Mouse (Mus musculus) cortical plate, adult 2 months (tissue): ENCODE data around the gene Mcm9. TPM values are rescaled to one million over a fixed set of nuclear protein-coding genes. Genes with fewer than 3 reads are reported as not detected.
"Not testable (repeated sequence)": the region's sequence is repeated elsewhere in the genome, so short reads cannot be mapped to it uniquely, and the experiment has no call there.

Source experiments
- H3K27ac ChIP-seq: fragments of 200-500 bp; 2 replicates; pipeline ENCODE4 v1.5.1; 2012; ENCODE audit warnings: low read length, control low read depth, inconsistent platforms; ENCODE audit not compliant: insufficient read depth
- H3K4me1 ChIP-seq: fragments of 200-500 bp; 2 replicates; pipeline ENCODE4 v1.6.1; 2011; ENCODE audit warnings: low read length; ENCODE audit not compliant: control insufficient read depth, insufficient read depth
- H3K4me3 ChIP-seq: fragments of 200-500 bp; 2 replicates; pipeline ENCODE4 v1.5.1; 2011; ENCODE audit warnings: mild to moderate bottlenecking, low read length, control low read depth; ENCODE audit not compliant: insufficient read depth
- CTCF ChIP-seq: fragments of 200-500 bp; IDR thresholded peaks from 2 replicates; pipeline ENCODE4 v1.5.1; 2011; ENCODE audit warnings: mild to moderate bottlenecking, control low read depth, low read length; ENCODE audit not compliant: insufficient read depth; ENCODE audit errors: extremely low read depth
- POLR2A ChIP-seq: fragments of 200-500 bp; IDR thresholded peaks from 2 replicates; pipeline ENCODE4 v1.6.1; 2011; ENCODE audit warnings: mild to moderate bottlenecking, low read length, control low read depth; ENCODE audit not compliant: insufficient read depth; ENCODE audit errors: extremely low read depth
- polyA plus RNA-seq: library from polyadenylated mRNA; depleted of rRNA; stranded (reverse); fragments of >200 nt; gene quantifications from 2 replicates; pipeline ENCODE4 v1.2.3, GENCODE M21; 2012; rRNA removed

The Mcm9 gene
- polyA plus RNA-seq, 1 experiment, result 3.8 TPM

DNA sequence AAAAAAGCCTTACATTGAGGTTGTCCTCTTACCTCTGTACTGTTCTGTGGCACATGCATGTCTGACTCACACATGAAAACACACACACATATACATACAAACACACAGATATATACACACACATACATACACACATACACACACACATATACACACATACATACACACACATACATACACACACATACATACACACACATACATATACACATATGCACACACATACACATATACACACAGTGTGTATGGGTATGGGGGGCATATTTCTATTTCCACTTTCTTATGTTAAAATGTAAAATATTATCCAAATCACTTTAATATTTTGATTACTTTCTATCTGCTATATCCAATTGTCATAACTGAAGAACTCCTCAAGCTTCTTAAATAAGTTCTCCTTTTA lies 121.6 kb downstream of the Mcm9 start:
- no peaks in the 10 kb centered on the region for H3K4me1 ChIP-seq
- H3K4me3 ChIP-seq, result no peak overlapping the region
- no peak for TF ChIP-seq POLR2A
- TF ChIP-seq CTCF, result no peak
- no peak overlapping the region for H3K27ac ChIP-seq

DNA sequence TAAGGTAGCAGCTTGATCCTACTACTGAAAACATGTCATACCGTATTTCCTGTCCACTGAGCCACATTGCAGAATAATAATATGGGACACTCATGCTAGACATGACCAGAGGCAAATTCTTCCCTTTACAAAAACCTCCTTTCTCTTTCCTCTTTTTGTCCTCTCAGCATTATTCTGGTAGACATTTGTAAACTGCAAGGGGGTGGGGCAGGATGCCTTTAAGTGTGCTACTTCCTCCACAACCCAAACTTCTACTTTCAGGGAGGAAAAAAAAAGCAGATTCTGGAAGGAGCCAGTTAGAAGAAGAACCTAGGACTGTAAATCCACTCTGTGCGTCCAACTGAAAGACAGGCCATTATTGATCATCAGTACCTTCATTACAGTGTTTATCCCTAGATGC lies 124.7 kb downstream of the Mcm9 start:
- Histone ChIP-seq H3K4me1 (no peaks in the 10 kb centered on the region), H3K4me3 (no peak overlapping the region), H3K27ac (no peak overlapping the region)
- TF ChIP-seq POLR2A (no peak), CTCF (no peak)

DNA sequence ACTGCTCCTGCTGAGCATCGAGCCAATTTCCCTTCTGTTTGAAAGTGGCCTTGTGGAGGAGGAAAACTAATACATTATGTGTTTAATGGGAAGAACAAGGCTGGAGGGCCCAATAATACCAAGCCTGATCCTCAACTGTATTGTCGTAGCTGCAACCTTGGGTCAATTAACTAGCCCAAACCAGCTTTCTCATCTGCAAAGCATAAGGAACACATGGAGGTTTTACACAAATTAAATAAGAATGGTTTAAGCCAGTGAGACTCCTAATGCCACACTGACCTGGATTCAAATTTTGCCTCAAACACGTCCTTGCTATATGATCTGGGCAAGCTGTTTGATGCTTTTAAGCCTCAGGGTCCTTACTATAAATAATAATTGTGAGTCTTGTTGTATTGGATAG lies 125.2 kb downstream of the Mcm9 start:
- Histone ChIP-seq H3K27ac (no peak overlapping the region), H3K4me3 (no peak overlapping the region), H3K4me1 (no peaks in the 10 kb centered on the region)
- TF ChIP-seq POLR2A, result no peak
- TF ChIP-seq CTCF, result no peak

DNA sequence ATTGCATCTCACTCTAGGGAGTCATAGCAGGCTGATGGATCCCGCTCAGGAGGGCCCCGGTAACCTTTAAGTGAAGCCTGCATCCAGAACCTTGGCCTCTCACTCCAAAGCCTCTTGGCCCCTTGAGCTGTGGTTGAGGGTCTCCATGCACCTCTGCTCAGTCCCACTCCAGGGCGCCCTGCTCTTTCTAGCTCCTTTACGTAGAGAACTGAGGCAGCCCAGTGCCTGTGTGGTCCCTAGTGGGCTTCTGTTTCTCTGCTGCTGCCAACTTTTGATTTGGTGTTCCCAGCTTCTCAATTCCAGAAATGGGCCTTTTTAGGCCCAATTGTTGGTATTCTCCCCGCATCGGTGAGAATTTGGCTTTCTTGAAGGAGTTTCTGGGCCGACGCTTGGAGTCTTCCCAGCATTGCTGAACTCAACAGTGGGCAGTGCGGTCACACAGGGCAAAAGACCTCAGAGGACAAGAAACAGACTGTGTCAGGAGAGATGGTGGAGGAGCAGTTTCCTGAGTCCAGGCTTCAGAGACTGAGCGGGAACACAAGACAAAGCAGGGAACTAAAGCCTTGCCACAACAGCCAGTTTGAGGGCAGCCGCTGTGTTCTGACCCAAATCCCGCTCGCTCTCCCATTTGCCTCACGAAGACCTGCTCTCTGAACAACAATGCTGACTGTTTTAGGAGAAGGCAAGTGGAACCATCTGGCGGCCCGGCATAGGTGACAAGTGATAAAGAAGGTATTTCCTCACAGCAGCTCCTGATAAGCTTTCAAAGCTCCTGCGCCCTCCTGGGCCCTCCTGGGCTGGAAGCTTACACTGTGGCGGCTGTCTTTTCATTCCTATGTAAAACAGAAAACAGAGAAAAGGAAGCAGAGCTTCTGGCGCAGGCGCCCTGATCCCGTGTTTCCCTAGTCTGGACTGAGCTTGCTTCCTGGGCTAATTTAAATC lies 127.1 kb downstream of the Mcm9 start:
- H3K27ac ChIP-seq, result peak overlapping the region; percentile 32
- no peaks in the 10 kb centered on the region for H3K4me1 ChIP-seq
- H3K4me3 ChIP-seq, result no peak overlapping the region
- TF ChIP-seq POLR2A, result no peak
- TF ChIP-seq CTCF, result no peak

DNA sequence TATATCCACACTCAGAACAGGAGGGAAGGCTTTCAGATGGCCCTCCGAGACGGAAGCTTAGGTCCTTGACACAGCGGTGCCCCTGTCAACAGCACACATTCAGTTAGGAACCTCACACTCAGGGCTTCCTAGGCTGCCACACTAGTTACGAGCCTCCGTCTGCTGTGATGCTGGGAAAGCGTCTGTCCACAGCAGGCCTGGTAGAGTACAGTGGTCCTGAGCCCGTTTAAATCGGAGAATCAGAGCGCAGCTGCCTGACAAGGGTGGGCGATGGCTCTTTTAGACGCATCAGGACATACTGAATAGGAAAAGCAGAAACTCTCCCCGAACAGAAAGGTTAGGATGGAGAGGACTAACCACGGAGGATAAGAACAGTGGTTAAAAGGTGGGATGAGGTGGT lies 127.8 kb downstream of the Mcm9 start:
- no peak overlapping the region for H3K4me3 ChIP-seq
- peak overlapping the region; percentile 32 for H3K27ac ChIP-seq
- TF ChIP-seq CTCF, result no peak
- TF ChIP-seq POLR2A, result no peak
- no peaks in the 10 kb centered on the region for H3K4me1 ChIP-seq

DNA sequence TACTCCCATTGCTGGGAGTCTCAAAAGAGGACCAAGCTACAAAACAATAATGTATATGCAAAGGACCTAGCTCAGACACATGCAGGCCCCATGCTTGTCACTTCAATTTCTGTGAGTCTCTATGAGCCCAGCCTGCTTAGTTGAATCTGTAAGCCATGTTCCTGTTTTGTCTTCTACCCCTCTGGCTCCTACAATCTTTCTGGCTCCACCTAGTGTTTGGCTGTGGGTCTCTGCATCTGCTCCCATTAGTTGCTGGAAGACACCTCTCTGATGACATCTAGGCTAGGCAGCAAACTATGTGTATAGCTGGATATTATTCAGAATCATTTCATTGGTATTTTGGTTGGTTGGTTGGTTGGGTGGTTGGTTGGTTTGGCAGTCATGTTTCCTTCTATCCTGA lies 130.7 kb downstream of the Mcm9 start:
- no peak overlapping the region for H3K4me3 ChIP-seq
- no peak overlapping the region for H3K27ac ChIP-seq
- peak; percentile 39; the same call in 1 of the 2 replicates for TF ChIP-seq CTCF
- no peak for TF ChIP-seq POLR2A
- no peaks in the 10 kb centered on the region for H3K4me1 ChIP-seq

DNA sequence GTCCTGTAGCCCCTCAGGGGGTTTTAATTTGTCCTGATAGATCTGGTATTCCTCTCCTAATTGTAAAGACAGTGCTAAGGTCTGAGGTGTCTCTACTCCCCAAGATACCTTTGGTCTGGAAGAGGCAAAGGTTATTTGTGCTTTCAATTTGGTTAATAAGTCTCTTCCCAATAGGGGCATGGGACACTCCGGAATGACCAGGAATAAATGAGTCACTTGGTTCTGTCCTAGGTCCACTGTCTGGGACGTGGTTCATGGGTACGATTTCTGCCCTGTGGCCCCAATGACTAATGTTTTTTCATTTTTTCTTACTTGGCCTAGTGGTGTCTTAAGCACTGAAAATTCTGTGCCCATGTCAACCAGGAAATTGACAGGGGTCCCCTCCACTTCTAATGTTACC lies 134.9 kb downstream of the Mcm9 start:
- H3K4me1 ChIP-seq, H3K4me3 ChIP-seq, H3K27ac ChIP-seq: not testable (repeated sequence)

DNA sequence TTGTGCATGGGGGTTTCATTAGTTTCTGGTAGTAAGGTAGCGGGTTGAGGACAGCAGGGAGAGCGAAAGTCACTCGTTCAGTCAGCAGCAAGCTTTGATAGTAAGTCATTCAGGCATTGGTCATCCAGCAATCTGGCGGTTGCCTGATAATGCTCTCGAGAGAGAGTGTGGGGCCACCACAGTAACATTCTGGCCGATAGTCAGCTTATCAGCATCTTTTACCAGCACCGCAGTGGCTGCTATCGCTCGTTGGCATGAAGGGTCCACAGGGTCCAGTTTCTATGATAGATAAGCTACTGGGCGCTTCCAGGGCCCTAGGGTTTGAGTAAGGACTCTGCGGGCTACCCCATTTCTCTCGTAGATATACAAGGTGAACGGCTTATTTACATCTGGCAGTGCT lies 136.3 kb downstream of the Mcm9 start:
- Histone ChIP-seq H3K27ac (no peak overlapping the region), H3K4me1 (no peaks in the 10 kb centered on the region), H3K4me3 (no peak overlapping the region)
- TF ChIP-seq POLR2A (no peak), CTCF (no peak)

Other genes with a start within 250 kb of the Mcm9 start
- 16.8 and 17.0 TPM in 2 replicates for gene Asf1a, start 33.7 kb downstream of the Mcm9 start, polyA plus RNA-seq
- gene Fam184a, start 120.7 kb upstream of the Mcm9 start, polyA plus RNA-seq, result 16.0 and 16.7 TPM in 2 replicates